ENCODE assay signal across 21 mouse cellular contexts in the genomic region with DNA sequence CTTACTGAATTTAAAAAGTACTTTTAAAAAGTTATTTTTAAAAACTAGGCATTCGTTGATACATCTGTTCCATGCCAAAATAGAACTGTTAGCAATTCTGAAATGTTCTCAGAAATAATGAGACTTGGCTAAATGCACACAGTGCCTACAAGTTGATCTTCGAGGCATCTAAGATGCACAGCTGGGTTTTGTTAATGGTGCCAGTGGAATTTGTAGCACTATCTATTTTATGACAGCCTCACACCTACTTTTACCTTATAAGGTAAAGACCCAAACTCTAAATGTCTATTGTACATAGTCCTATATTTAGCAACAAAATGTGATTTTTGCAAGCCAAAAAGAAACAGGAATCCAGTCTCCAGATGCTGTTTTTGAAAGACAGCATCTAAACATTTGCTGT. TPM values are rescaled to one million over a fixed set of nuclear protein-coding genes. Genes with fewer than 3 reads are reported as not detected.
DNase-seq lines count a peak whose midpoint lies in the region; ATAC-seq and TF ChIP-seq lines count a peak whose summit lies in the region.
"Had no signal": no experiment of that assay in that cellular context is flagged by ENCODE, and none has a peak within 500 bp of the region (broad histone marks: within the 10 kb centered on the region; RNA-seq: fewer than 3 reads in every experiment).

No protein-coding gene starts in this region.

- no peak overlapping the region for H3K9ac ChIP-seq in forebrain, postnatal 0 days
- H3K9ac ChIP-seq in forebrain, embryonic 12.5 days = no peak overlapping the region
- H3K9ac ChIP-seq in lung, embryonic 14.5 days = no peak overlapping the region
- no peak overlapping the region for H3K9ac ChIP-seq in lung, postnatal 0 days (replicated peaks; ENCODE audit: low read depth)
- H3K9ac ChIP-seq: hindbrain, embryonic 12.5 days; hindbrain, embryonic 15.5 days had no signal

- no peak overlapping the region for H3K4me2 ChIP-seq in forebrain, postnatal 0 days (ENCODE audit: low read depth)
- no peak overlapping the region for H3K4me2 ChIP-seq in forebrain, embryonic 12.5 days
- H3K4me2 ChIP-seq in lung, embryonic 14.5 days = no peak overlapping the region
- H3K4me2 ChIP-seq in lung, postnatal 0 days (replicated peaks; ENCODE audit: low read depth, low read length) = no peak overlapping the region
- H3K4me2 ChIP-seq: heart, embryonic 11.5 days; hindbrain, embryonic 12.5 days; hindbrain, embryonic 15.5 days had no signal

- peak; percentile 44 for DNase-seq in forebrain, postnatal 0 days
- DNase-seq in lung, embryonic 14.5 days = peak; percentile 84
- DNase-seq in lung, postnatal 25 days (ENCODE audit: low spot score) = no peak
- peak; percentile 84 for DNase-seq in lung, postnatal 0 days (ENCODE audit: low spot score)
- DNase-seq in lung, postnatal 10 days = no peak
- DNase-seq in right cerebral cortex, adult 2 months (ENCODE audit: low spot score in 2 of 2) = no peak
- DNase-seq: adrenal gland, adult 8-10 months; adrenal gland, postnatal 25 days; cerebellum, adult 18-20 months; cerebellum, adult 9-10 months; cerebellum, postnatal 14 days; gastrocnemius, adult 2 months; gastrocnemius, postnatal 14 days; heart, adult 11 months had no signal

- H3K36me3 ChIP-seq in forebrain, postnatal 0 days (ENCODE audit: insufficient read depth) = no peaks in the 10 kb centered on the region
- no peaks in the 10 kb centered on the region for H3K36me3 ChIP-seq in forebrain, embryonic 12.5 days (replicated peaks)
- H3K36me3 ChIP-seq in lung, embryonic 14.5 days (ENCODE audit: insufficient read depth) = no peaks in the 10 kb centered on the region
- H3K36me3 ChIP-seq in lung, postnatal 0 days (ENCODE audit: insufficient read depth, low read length) = no peaks in the 10 kb centered on the region
- H3K36me3 ChIP-seq: forebrain, embryonic 10.5 days; hindbrain, embryonic 12.5 days; hindbrain, embryonic 15.5 days had no signal

- no peak overlapping the region for H3K4me3 ChIP-seq in forebrain, postnatal 0 days (ENCODE audit: low read depth, low read length)
- no peak overlapping the region for H3K4me3 ChIP-seq in forebrain, embryonic 12.5 days (replicated peaks)
- H3K4me3 ChIP-seq in lung, embryonic 14.5 days (ENCODE audit: low read depth, low read length) = no peak overlapping the region
- no peak overlapping the region for H3K4me3 ChIP-seq in lung, postnatal 0 days (ENCODE audit: low read depth, low read length)
- H3K4me3 ChIP-seq: forebrain, embryonic 10.5 days; gastrocnemius, adult 2 months; hindbrain, embryonic 12.5 days; hindbrain, embryonic 15.5 days had no signal

- TF ChIP-seq CTCF in forebrain, postnatal 0 days (IDR thresholded peaks at IDR 0.05; ENCODE audit: low read depth) = no peak
- no peak for TF ChIP-seq CTCF in lung, embryonic 14.5 days (IDR thresholded peaks at IDR 0.05; ENCODE audit: low read depth)
- TF ChIP-seq CTCF in lung, postnatal 0 days (IDR thresholded peaks at IDR 0.05) = no peak

- 0 out of 2 replicates have a peak overlapping the region, but pooled peaks have one; percentile 29 for H3K27ac ChIP-seq in forebrain, postnatal 0 days (ENCODE audit: low read depth, low read length)
- H3K27ac ChIP-seq in forebrain, embryonic 12.5 days = no peak overlapping the region
- peak overlapping the region; percentile 44 for H3K27ac ChIP-seq in lung, embryonic 14.5 days (ENCODE audit: low read depth)
- H3K27ac ChIP-seq in lung, postnatal 0 days (ENCODE audit: low read length) = no peak overlapping the region
- H3K27ac ChIP-seq: forebrain, embryonic 10.5 days; gastrocnemius, adult 2 months; hindbrain, embryonic 12.5 days; hindbrain, embryonic 15.5 days had no signal

- no peaks in the 10 kb centered on the region for H3K9me3 ChIP-seq in forebrain, postnatal 0 days (ENCODE audit: low read length)
- no peaks in the 10 kb centered on the region for H3K9me3 ChIP-seq in forebrain, embryonic 12.5 days
- H3K9me3 ChIP-seq in lung, embryonic 14.5 days (ENCODE audit: low read depth, low read length) = no peaks in the 10 kb centered on the region
- H3K9me3 ChIP-seq in lung, postnatal 0 days (ENCODE audit: low read length) = no peaks in the 10 kb centered on the region
- H3K9me3 ChIP-seq: forebrain, embryonic 10.5 days; hindbrain, embryonic 12.5 days; hindbrain, embryonic 15.5 days had no signal

- H3K27me3 ChIP-seq in forebrain, postnatal 0 days (ENCODE audit: insufficient read depth, low read length) = no peaks in the 10 kb centered on the region
- H3K27me3 ChIP-seq in forebrain, embryonic 12.5 days = no peaks in the 10 kb centered on the region
- H3K27me3 ChIP-seq in lung, embryonic 14.5 days (ENCODE audit: insufficient read depth, low read length) = no peaks in the 10 kb centered on the region
- no peaks in the 10 kb centered on the region for H3K27me3 ChIP-seq in lung, postnatal 0 days (replicated peaks; ENCODE audit: insufficient read depth, low read length)
- H3K27me3 ChIP-seq: hindbrain, embryonic 12.5 days; hindbrain, embryonic 15.5 days had no signal

- peak; percentile 50; the same call in 1 of the 2 replicates for TF ChIP-seq EP300 in lung, postnatal 0 days (IDR thresholded peaks at IDR 0.05)

- no peaks in the 10 kb centered on the region for H3K4me1 ChIP-seq in forebrain, postnatal 0 days (ENCODE audit: insufficient read depth)
- H3K4me1 ChIP-seq in forebrain, embryonic 12.5 days = no peaks in the 10 kb centered on the region
- H3K4me1 ChIP-seq in lung, embryonic 14.5 days (ENCODE audit: insufficient read depth) = no peaks in the 10 kb centered on the region
- H3K4me1 ChIP-seq in lung, postnatal 0 days (ENCODE audit: insufficient read depth, low read depth, low read length) = no peaks in the 10 kb centered on the region
- H3K4me1 ChIP-seq: forebrain, embryonic 10.5 days; hindbrain, embryonic 12.5 days; hindbrain, embryonic 15.5 days had no signal

- WGBS in forebrain, postnatal 0 days = 49% methylated on average over 2 of the region's 2 CpGs
- 80% methylated on average over 2 of the region's 2 CpGs for WGBS in forebrain, embryonic 12.5 days
- 25% methylated on average over 2 of the region's 2 CpGs for WGBS in lung, embryonic 14.5 days
- WGBS in lung, postnatal 0 days = 48% methylated on average over 2 of the region's 2 CpGs

- ATAC-seq in forebrain, postnatal 0 days = peak; percentile 86
- ATAC-seq in forebrain, embryonic 12.5 days (ENCODE audit: low FRiP score) = no peak
- ATAC-seq in lung, embryonic 14.5 days (ENCODE audit: insufficient read depth) = peak; percentile 92
- peak; percentile 87 for ATAC-seq in lung, postnatal 0 days
- ATAC-seq: activated CD4-positive, CD25-positive, alpha-beta regulatory T cell, adult 4 months; forebrain, embryonic 14.5 days had no signal

RNA-seq across cellular contexts. Expression of gene Ednrb, which starts 21.0 kb away (rescaled TPM):
- total RNA-seq in forebrain, postnatal 0 days (2014; rRNA removed) = 79.3 and 97.4 TPM in 2 replicates
- 65.7 and 92.2 TPM in 2 replicates for polyA plus RNA-seq in forebrain, postnatal 0 days (2015; fragmentation: Nextera tagmentation; extraction: Ambion mirVana)
- 67.9 and 76.1 TPM in 2 replicates for polyA plus RNA-seq in forebrain, embryonic 12.5 days (2016; fragmentation: Nextera tagmentation; extraction: Ambion mirVana)
- polyA plus RNA-seq in lung, embryonic 14.5 days (2014; fragmentation: Nextera tagmentation; extraction: Ambion mirVana) = 136 and 144 TPM in 2 replicates
- 116 and 139 TPM in 2 replicates for polyA plus RNA-seq in lung, postnatal 0 days (2015; fragmentation: Nextera tagmentation; extraction: Ambion mirVana)
- polyA plus RNA-seq: activated CD4-positive, CD25-positive, alpha-beta regulatory T cell, adult 4 months had no signal

Comparison
In these comparisons a context has a peak if more than half of its experiments do, and no peak if none do; other contexts are left out.
1. DNase-seq: peak in forebrain, postnatal 0 days (single experiment), lung, embryonic 14.5 days (single experiment) and lung, postnatal 0 days (single experiment); none in lung, postnatal 25 days (single experiment), lung, postnatal 10 days (single experiment) and right cerebral cortex, adult 2 months (0 of 2).
2. H3K27ac ChIP-seq: peak in forebrain, postnatal 0 days (single experiment) and lung, embryonic 14.5 days (single experiment); none in forebrain, embryonic 12.5 days (single experiment) and lung, postnatal 0 days (single experiment).